Mouse (Mus musculus) kidney, postnatal 14 days (tissue): ENCODE results near the gene Cavin3.

ENCODE experiments used
- DNase-seq: peaks from one replicate; pipeline ENCODE4 v3.0.0; 2022; ENCODE audit warnings: mixed read lengths

Gene Cavin3

DNA sequence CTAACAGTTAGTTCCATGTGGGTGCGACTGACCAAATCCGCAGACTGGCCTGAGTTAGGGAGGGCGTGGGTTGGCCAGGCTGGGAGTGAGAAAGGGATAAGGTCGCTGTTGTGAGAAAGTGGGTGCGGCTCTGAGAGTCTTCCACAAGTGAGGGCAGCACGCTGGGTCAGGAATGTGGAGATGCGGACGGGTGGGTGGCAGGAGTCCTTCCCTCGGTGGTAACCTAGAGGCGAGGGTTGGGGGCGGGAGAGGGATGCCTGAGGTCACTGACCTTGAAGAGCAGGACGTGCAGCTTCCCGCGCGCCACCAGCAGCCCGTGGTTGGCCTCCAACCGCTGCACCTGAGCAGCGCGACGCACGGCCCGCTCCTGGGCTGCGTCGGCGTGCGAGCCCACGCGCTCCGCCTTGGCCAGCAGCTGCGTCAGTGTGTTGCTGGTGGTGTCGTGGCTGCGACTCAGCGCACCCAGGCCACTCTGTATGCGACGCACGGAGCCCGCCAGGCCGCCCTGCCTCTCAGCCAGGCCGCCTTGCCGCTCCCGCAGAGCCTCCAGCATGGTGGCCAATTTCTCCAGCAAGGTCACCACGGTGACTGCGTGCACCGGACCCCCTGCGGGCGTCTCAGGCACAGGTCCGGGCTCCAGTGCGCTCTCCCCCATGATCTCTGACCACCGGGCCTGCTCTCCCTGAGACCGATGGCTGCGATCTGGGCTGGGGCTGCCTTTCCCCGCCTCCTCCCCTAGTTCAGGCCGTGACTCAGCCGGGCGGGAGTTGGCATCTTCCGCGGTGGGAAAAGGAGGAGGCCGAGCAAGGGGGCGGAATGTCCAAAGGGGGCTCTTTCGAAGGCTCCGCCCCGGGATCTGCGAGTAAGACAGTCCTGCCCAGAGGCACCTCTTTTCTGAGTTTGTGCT, at the start of gene Cavin3:
TSS of gene Cavin3 (minus strand) at position 796 of the 907 bp plus-strand sequence.
- DNase-seq: peak; percentile 83

DNA sequence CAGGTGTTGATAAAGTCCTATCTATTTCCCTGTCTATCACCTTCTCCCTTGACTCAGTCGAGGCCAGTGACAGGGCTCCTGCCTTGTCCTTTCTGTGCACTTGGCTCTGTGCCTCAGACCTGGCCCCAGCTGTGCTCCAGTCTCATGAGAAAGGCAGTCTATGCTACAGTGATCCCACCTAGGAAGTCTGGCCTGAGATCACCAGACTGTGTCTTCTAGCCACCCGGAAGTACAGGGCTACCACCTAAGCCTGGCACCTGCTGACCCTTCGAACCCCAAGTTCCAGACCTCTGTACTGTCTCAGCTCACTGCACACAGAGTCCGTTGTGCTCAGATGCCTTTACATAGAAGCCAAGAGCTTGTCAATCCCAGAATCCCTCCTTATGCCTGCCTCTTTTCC, 46.0 kb upstream of the Cavin3 start:
- peak; percentile 36 for DNase-seq

DNA sequence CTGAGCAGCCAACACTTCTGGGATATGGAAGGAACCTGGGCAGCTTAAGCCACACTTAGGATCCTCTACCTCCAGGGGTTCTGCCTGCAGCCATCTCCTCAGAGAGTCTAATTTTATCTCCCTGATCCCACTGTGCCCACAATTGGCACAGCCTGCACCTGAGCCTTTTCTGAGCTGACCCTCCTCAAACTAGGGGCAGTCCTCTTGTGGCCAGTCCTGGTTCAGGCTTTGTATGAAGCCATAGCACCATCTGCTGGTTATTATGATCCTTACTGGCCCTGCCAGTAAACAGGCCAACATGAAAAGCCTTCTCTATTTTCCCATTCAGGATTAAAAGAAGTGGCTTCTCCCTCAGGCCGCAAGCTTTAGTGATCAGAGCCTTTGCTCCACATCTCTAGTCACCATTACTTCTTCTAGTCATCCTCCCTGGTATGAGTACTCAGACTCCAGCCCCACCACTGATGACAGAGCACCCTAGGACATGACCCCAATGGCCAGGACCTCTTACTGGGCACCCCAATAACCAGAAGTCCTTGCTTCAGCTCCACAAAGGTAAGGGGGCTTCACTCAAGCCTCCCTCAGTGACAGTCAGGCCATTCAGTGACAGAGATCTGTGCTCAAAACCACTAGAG, 45.3 kb upstream of the Cavin3 start:
- DNase-seq: peak; percentile 73

DNA sequence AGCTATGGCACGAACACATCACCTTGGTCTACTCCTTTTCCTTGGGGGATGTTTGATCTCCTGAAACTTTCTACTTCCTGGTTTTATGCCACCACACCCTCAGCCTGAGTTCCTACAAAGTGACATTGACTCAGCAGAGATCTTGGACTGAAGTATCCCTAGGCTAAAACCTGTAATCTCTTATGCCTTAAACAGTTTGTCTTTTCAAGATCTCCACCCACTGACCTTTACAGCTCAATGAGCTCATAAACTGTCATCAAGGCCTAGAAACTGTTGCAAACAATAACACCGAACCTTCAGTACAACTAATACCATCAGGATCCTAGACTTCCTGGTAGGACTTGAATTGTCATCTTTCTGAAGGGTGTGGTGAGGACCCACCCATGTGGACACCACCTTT, 42.1 kb upstream of the Cavin3 start:
- no peak for DNase-seq

DNA sequence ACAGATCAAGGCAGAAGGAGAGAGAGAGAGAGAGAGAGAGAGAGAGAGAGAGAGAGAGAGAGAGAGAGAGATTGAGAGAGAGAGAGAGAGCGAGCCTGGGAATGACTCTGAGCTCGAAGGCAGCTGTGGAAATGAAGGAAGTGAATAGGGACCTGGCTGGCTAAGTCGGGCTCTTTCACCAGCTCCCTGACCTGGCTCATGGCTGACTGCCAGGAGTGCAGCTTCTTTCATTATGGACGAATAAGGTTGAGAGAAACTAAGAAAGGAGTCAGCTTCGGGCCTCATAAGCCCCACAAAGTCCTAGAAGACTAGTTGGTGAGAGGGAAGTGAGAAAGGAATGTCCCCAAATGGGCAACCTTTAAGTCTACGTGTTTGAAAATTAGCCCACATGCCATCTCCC, 38.1 kb upstream of the Cavin3 start:
- peak; percentile 69 for DNase-seq

DNA sequence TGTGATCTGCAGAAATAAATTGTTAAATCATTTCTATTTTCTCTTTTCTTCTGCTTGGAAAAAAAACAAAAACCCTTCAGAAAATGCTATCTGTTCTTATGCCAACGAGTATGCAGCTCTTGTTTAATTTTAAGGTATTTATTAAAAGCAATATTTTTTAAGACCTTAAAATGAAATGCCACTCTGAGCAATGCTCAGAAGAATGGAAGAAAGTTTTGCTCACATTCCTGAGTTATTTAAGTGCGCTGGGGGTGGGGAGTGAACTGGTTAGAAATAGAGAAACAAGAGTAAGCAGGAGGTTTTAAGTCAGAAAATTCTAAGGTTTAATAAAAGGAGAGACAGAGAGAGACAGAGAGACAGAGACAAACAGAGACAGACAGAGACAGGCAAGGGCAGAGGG, 37.7 kb upstream of the Cavin3 start:
- no peak for DNase-seq

DNA sequence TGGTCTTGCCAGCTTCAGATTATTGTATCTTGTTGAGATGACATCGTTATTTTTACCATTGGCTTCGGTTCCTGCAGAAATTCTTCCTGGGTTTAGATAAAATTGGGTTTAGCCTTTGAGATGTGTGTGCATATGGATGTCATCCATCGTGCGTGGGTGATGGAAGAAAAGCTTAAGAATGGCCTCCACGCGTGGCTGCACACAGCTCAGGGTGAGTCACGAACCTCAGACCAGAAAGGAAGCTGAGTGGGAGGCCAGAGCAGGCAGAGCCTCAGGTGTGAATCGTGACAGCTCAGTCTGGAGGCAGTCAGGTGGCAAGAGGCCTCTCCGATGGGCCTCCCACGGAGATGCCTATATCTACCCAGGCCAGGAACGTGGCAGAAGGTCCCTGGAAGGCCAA, 37.2 kb upstream of the Cavin3 start:
- no peak for DNase-seq

DNA sequence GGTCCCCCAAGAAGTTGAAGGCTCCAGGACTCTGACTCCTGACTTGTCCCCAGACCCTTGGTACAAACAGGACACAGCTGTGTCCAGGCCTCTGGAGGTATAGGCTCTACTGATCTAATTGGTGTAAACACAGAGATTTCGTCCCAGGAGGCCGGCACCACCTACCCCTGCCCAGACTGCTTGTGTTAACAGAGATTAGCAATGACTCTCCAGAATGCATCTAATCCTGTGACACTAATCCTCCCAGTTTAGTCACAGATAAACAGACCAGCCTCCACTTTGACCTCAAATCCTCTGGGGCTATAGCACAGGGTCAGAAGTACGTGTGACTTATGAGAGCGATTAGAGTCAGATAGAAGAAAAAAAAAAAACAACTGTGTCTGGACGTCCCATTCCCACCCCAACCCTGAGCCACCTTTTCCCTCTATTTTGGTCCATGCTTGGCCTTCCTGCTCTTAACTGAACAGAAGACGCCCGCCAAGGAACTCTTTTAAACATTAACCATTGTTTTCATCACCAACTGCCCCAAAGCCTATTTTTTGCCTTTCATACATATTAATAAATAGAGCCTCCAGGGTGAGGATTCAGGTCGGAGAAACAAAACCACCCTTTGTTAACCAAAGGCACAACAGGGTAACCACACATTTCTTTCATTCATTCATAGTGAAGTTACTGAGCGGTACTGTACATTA, 34.7 kb upstream of the Cavin3 start:
- peak; percentile 41 for DNase-seq

DNA sequence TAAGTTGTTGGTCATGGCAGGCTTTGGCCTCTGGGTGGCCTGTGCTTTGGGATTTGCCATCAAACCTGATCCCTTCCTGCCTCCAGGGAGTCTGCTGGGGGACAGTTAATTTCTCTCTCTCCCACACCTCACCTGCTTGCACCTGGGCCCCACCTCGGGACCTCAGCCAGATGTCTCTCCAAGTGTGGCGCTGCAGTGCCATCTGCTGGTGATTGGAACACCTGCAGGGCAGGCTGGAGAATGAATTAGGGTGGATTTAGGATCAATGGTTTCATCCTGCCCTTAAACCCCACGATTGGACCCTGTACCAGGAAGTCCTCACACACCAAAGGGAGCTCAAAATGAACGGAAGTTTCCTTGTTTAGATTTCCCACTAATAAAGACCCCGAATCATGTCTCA, 33.1 kb upstream of the Cavin3 start:
- peak; percentile 69 for DNase-seq

DNA sequence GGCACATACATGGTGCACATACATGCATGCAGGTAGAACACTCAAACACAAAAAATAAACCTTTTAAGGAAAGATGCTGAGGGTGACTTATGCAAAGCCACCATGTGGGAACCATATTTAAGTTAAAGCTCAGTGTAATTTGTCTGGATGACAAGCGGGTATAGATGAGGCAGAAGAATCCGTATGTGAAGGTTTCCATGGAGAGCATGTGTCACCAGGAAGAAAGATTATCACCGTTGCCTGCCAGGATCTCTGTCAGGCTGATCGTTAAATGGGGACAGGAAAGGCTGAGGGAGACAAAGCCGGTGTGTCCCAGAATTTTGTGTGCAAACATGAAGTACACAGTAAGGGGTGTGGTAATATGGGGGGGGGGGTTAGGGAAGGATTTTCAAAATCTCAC, 32.5 kb upstream of the Cavin3 start:
- no peak for DNase-seq

DNA sequence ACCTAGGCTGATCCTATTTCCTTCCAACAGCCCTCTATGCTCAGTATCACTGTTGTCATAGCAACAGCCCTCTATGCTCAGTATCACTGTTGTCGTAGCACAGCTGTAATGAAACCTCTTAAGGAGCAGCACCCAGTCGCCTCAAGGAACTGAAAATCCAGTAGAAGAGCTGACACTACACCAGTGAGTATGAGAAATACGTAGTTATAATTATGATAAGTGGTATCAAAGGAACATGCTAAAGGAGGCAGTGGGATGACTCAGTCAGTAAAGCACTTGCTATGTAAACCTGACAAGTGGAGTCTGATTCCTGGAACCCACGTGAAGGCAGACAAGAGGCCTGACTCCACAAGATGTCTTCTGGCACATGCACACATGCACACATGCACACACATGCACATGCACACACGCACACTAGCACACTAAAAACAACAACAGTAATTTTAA, 31.8 kb upstream of the Cavin3 start:
- no peak for DNase-seq

DNA sequence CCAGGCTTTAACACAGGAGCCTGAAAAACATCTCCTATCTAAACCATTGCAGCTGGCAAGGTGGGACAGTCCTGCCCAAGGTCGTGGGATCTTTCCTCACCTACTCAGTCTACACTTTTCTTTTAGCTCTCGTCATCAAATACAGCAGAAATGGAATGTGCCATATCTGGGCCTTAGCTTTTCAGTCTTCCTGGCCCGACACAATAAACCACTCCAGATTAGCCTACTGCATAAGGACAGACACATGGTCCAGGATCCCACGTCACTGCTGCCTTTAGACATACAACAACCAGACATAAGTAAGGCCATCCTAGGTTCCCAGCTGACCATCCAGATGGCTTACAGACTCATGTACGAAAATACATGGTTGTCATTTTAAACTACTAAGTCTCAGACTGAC, 28.0 kb upstream of the Cavin3 start:
- DNase-seq: no peak

DNA sequence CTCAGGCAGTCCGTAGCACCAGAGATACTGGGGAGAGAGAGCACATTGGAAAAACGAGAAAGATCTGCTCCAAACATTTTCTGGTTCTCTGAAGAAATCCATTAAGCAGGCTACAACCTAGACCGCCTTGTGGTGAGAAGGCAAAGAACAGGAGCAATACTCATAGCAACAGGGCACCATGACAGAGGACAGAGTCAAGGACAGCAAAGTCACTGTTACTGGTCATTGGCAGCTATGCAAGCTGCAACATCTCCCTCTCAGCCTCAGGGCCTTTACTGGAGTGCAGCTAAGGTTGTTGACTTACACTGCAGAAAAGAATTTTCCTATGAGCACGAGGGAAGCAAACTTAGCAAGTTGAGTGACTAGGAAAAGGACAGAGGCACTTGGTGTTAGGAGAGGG, 25.2 kb upstream of the Cavin3 start:
- no peak for DNase-seq

DNA sequence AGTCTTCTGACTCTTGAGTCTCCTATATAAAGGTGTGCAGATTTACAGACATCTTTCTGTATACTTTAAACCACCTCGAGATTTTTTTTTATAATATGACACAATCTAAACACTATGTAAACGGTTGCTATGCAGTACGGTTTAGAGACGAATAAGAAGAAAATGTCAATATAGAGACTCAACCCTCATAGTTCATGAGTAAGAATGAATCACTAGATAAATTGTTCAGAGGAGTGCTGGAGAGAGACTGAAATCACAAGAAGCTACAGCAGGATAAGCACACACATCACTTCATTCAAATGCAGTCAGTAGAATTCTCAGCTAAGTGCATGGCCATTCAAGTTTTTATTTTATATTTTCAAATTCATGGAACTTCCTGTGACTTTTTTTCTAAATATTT, 19.9 kb upstream of the Cavin3 start:
- DNase-seq: no peak

DNA sequence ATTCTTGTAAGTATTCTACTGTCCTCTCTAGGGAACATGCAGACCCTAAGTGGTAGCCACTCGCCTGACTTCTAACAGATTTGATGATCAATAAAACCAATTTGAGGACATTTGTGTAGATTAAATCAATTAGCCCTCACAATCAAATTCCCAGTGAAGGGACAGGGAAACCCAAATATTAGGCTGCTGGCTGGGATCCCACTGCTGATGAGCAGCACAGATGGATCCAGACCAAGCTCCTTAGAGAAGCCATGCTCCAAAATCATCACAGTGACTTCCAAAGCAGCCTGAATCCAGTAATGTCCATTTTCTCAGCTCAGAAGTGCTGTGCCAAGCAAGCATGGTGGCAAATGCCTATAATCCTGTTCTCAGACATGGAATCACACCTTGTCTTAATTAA, 17.6 kb upstream of the Cavin3 start:
- DNase-seq: no peak

DNA sequence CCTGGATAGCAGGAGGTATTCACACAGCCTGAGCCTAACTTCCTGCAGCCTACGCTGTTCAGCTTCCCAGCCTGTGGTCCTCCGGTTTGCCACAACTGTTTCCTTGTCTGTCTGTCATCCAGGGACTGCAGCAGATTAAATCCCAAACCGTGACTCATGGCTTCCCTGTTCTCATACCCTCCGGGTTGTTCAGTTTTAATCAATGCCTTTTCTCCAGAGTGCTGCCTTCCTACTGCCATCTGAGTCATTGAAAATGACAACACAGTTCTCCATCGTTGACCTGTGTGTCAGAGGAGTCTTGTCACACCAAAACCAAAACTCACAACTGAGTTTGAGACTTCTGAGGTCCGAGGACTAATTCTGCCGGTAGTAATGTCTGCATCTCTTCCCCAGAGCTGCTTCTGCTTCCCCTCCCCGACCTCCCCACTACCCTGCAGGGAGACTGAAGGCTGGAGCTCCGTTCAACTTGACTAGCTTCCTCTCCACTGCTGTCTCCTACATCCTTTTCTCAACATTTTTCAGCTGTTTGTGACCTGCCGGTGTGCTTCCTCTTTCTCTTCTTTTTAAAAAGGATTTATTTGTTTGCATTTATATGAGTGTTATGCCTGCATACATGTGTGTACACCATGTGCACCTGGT, 16.9 kb upstream of the Cavin3 start:
- DNase-seq: no peak

DNA sequence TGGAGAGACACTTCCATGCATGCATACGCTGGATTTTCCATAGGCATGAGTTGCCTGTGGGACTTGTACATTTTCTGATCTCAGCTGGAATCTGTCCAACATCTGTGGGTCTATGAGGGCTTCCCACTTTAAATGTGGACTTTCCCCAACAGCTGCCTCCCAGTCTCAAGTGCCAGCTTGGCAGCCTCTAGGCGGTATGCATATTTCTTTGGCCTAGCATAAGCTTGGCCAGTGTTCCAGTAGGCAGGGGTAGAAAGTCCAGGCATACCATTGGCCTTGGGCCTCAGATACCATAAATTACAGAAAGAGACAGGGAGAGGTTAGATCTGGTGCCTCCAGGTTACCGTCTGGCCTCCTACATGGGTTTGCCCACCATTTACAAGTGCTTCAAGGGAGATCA, 15.8 kb upstream of the Cavin3 start:
- no peak for DNase-seq

DNA sequence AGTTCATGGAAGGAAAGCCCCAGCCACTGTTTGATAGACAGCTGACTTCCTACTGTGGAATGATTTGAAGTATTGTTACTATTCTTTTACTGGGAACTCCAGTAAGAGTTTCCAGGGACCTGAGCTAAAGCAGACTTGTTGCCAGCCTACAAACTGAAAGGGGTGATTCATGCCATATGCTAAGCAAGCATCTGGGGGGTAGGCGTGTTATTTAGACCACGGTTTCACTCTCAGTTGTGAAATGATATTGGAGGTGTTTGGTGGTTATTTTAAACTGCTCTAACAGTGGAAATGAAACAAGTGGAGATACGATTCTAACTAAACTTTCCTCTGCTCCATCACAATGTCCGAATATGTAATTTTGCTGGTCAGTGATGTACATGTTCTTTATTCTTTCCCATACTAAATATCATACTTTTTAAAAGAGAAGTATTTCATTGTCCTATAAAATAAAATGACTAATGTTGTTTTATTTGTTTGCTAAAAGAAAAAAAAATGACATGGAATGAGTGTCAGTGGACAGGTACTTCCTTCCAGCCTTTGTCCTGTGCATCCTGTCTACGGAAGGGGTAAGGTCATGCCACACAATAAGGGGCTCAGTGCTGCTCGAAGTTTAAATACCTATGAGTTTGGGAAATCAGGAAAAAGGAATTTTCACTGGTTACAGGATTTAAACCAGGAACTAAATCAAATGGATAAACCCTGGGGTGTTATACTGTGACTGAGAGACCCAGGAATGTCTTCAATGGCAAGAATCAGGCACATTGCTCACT, 5.2 kb upstream of the Cavin3 start:
- DNase-seq: no peak

DNA sequence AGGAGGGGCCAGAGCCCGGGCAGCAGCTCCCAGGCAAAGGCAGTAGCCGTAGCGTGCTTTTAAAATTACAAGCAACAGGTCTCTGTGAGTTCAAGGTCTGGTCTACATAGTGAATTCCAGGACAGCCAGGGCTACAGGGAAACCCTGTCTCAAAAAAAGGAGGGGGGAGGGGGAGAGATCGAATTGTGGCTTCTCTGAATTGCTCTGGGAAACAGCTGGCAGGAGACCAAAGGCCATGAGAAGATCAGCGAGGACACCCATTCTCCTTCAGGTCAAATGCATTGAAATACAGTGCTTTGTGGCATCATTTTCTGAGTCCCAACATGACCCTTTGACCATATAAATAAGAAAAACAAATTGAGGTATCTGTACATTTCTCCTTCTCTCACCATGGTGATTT, 2.9 kb upstream of the Cavin3 start:
- peak; percentile 34 for DNase-seq

DNA sequence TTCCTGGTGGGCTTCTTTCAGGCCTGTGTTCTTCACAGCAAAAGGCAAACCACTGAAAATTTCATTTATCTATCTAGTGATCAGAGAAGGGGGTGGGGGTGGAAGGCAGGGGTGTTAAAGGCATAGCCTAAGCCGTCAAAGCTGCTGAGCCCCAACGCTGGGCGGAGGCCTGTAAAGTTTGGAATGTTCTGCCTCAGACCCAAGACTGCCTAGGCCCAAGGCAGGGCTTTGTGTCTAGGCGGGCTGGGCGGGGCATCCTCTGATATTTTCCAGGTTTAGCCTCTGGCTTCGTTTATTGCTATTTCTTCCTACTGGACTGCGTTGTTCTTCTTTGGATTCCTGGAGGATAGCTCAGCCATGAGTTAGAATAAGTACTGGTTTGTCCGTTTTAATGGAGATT, 326 bp upstream of the Cavin3 start:
- peak; percentile 47 for DNase-seq

DNA sequence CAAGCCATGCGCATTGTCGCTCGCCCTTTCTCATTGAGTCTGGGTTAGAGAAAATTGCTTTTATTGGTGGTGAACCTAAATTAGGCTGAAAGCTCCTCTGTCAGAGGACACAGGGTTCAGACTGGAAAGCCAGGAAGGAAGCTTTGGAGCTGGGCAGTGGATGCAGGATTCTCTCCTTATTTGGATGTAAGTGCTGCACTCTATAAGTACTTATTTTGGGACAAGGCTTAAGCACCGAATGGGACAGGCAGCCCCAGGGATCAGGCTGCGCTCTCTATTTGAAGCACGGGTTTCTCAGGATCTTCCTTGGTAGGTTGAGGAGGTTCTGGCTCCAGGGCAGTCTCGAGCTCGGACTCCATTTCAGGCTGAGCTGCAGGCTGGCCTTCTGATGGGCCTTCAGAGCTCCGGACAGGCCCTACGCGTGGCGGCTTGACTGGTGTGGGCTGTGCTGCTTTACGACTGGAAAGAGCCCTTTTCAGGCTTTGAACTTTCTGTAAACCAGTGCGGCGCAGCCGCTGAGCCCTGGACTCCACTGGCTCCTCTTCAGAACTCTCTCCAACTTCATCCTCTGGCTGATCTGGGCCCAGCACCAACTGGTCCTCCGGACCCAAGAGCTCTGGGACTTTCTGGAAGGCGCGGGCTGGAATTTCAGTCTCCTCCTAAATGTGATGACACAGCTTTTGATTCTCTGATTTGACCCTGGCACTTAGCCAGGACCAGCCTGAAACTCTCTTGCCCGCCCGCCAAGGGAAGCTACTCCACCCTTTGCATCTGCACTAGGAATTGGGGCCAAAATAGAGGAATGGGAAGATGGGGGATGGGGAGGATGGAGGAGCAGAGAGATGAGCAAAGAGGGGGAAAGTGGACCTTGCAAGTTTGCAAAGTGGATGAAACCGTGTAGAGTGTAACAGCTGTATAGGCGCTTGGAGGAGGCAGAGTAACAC, 1.3 kb downstream of the Cavin3 start:
- peak; percentile 62 for DNase-seq
